22 mouse cellular contexts compared by ENCODE assay signal in genomic region chr6:55678571-55679185, GRCm38 (mm10). TPM values are rescaled to one million over a fixed set of nuclear protein-coding genes. Genes with fewer than 3 reads are reported as not detected.
DNase-seq lines count a peak whose midpoint lies in the region; ATAC-seq and TF ChIP-seq lines count a peak whose summit lies in the region.
"Had no signal": no experiment of that assay in that cellular context is flagged by ENCODE, and none has a peak within 500 bp of the region (broad histone marks: within the 10 kb centered on the region; RNA-seq: fewer than 3 reads in every experiment).

No protein-coding gene starts in this region.

- peak overlapping the region; percentile 79 for H3K27ac ChIP-seq in left cerebral cortex, adult 2 months
- no peak overlapping the region for H3K27ac ChIP-seq in hindbrain, embryonic 16.5 days (ENCODE audit: low read depth, low read length)
- H3K27ac ChIP-seq: liver, embryonic 12.5 days had no signal

- WGBS in hindbrain, embryonic 16.5 days, result 65% methylated on average over 7 of the region's 7 CpGs

- intact Hi-C loops in left cerebral cortex, adult 2 months (cut with DNase I), result loop anchor here (1.0 to 5.0 kb wide), 3 partner anchors 86 to 156 kb away; no protein-coding TSS in a partner anchor

- no peaks in the 10 kb centered on the region for H3K9me3 ChIP-seq in hindbrain, embryonic 16.5 days (ENCODE audit: control insufficient read depth, low read length)
- H3K9me3 ChIP-seq: liver, embryonic 12.5 days; megakaryocyte, embryonic 14.5 days had no signal

- H3K4me2 ChIP-seq in hindbrain, embryonic 16.5 days (ENCODE audit: low read length), result peak overlapping the region; percentile 36
- H3K4me2 ChIP-seq: liver, embryonic 12.5 days had no signal

- H3K27me3 ChIP-seq in hindbrain, embryonic 16.5 days (replicated peaks; ENCODE audit: control insufficient read depth, insufficient read depth, low read length), result no peaks in the 10 kb centered on the region

- ATAC-seq in hindbrain, embryonic 16.5 days, result no peak
- ATAC-seq: CD4-positive, CD25-positive, alpha-beta regulatory T cell, adult 4 months; liver, embryonic 12.5 days had no signal

- TF ChIP-seq CTCF in left cerebral cortex, adult 2 months (IDR thresholded peaks at IDR 0.05), result no peak

- H3K4me3 ChIP-seq in left cerebral cortex, adult 2 months, result peak overlapping the region; percentile 53
- H3K4me3 ChIP-seq in hindbrain, embryonic 16.5 days (ENCODE audit: low read length), result peak overlapping the region; percentile 0
- H3K4me3 ChIP-seq: liver, embryonic 12.5 days; megakaryocyte, embryonic 14.5 days had no signal

- DNase-seq in left cerebral cortex, adult 2 months (ENCODE audit: extremely low spot score in 1 of 2, low spot score in 2 of 2), result no peak
- no peak for DNase-seq in left cerebral cortex, adult 18-20 months (ENCODE audit: low spot score in 2 of 2)
- DNase-seq in right cerebral cortex, postnatal 4 days, result peak; percentile 44
- no peak for DNase-seq in right cerebral cortex, postnatal 36 days (ENCODE audit: low spot score in 2 of 2)
- DNase-seq in spleen, postnatal 14 days (ENCODE audit: low spot score in 2 of 2), result no peak
- DNase-seq in adrenal gland, postnatal 10 days, result no peak
- DNase-seq: adrenal gland, adult 2 months; cerebellum, adult 2 months; embryo, embryonic 11 days; gastrocnemius, postnatal 36 days; kidney, adult 2 months; kidney, postnatal 25 days; layer of hippocampus, postnatal 36 days had no signal

- peaks cover 14% of the 10 kb centered on the region for H3K4me1 ChIP-seq in hindbrain, embryonic 16.5 days (ENCODE audit: control insufficient read depth, insufficient read depth, low read depth, low read length)
- H3K4me1 ChIP-seq: liver, embryonic 12.5 days had no signal

- no peak overlapping the region for H3K9ac ChIP-seq in hindbrain, embryonic 16.5 days (ENCODE audit: low read depth, low read length)
- H3K9ac ChIP-seq: liver, embryonic 12.5 days had no signal

- H3K36me3 ChIP-seq in hindbrain, embryonic 16.5 days (ENCODE audit: control insufficient read depth, insufficient read depth, low read length), result no peaks in the 10 kb centered on the region
- H3K36me3 ChIP-seq: liver, embryonic 12.5 days had no signal

RNA-seq across cellular contexts. Expression of gene Neurod6, which starts 2.4 kb away (rescaled TPM):
- 10 to 100 TPM; 46.5 to 62.8 TPM for total RNA-seq in left cerebral cortex, adult 2 months (2021)
- total RNA-seq in left cerebral cortex, adult 18-20 months (2021), result 10 to 100 TPM; 57.8 to 65.8 TPM
- polyA plus RNA-seq in hindbrain, embryonic 16.5 days (2015; fragmentation: Nextera tagmentation; extraction: Ambion mirVana), result 33.5 and 39.9 TPM in 2 replicates
- not detected for total RNA-seq in adrenal gland, postnatal 10 days (2021)
- total RNA-seq: adrenal gland, adult 2 months; gastrocnemius, postnatal 36 days; MEL had no signal
- polyA plus RNA-seq: adrenal gland, adult 2 months; CD4-positive, CD25-positive, alpha-beta regulatory T cell, adult 4 months; heart, embryonic 14.5 days; kidney, adult 2 months; liver, embryonic 12.5 days; lung, embryonic 16.5 days; small intestine, adult 2 months; stomach, embryonic 14.5 days had no signal

Comparison
In these comparisons a context has a peak if more than half of its experiments do, and no peak if none do; other contexts are left out.
1. RNA of gene Neurod6, which starts 2.4 kb away (total RNA-seq): 57.8 to 65.8 TPM in left cerebral cortex, adult 18-20 months and 46.5 to 62.8 TPM in left cerebral cortex, adult 2 months; not detected in adrenal gland, postnatal 10 days; every median in the first group is over 10 times any median in the second.